In genomic region chr9:67041840-67042812, GRCm38 (mm10) we compare ENCODE assay signal across 8 mouse cellular contexts. TPM values are rescaled to one million over a fixed set of nuclear protein-coding genes. Genes with fewer than 3 reads are reported as not detected.
A peak's percentile ranks its signal among the peaks of the same experiment; 100 is the strongest.
DNase-seq lines count a peak whose midpoint lies in the region; ATAC-seq and TF ChIP-seq lines count a peak whose summit lies in the region.

No protein-coding gene starts in this region.

- H3K9ac ChIP-seq in CH12.LX (ENCODE audit: insufficient read depth, low read depth) = peak overlapping the region; percentile 40
- peak overlapping the region; percentile 96; the same call in 1 of the 2 replicates for H3K9ac ChIP-seq in forebrain, embryonic 14.5 days (ENCODE audit: low read length)
- H3K9ac ChIP-seq in liver, embryonic 13.5 days = peak overlapping the region; percentile 96

- DNase-seq in adrenal gland, adult 2 months = peak; percentile 28
- no peak for DNase-seq in adrenal gland, adult 18-20 months (ENCODE audit: low spot score in 2 of 2)
- no peak for DNase-seq in CH12.LX (ENCODE audit: extremely low read depth)
- no peak for DNase-seq in forebrain, embryonic 14.5 days (ENCODE audit: low spot score)
- DNase-seq in liver, embryonic 13.5 days = peak; percentile 34
- DNase-seq in layer of hippocampus, adult 9-11 months = no peak
- no peak for DNase-seq in spleen, adult 18-20 months
- no peak for DNase-seq in cerebellum, postnatal 25 days

- no peak for TF ChIP-seq POLR2A in CH12.LX (IDR thresholded peaks at IDR 0.05; ENCODE audit: low read depth, low read length)

- H3K9me3 ChIP-seq in CH12.LX (replicated peaks; ENCODE audit: low read length) = no peaks in the 10 kb centered on the region
- no peaks in the 10 kb centered on the region for H3K9me3 ChIP-seq in forebrain, embryonic 14.5 days (replicated peaks; ENCODE audit: control insufficient read depth, low read length)
- H3K9me3 ChIP-seq in liver, embryonic 13.5 days (replicated peaks) = no peaks in the 10 kb centered on the region

- no peak for ATAC-seq in forebrain, embryonic 14.5 days
- no peak for ATAC-seq in liver, embryonic 13.5 days (ENCODE audit: low read depth)

- TF ChIP-seq EP300 in CH12.LX (IDR thresholded peaks at IDR 0.05; ENCODE audit: low read length) = no peak

- peak overlapping the region; percentile 21 to 92 (median 74) for H3K4me3 ChIP-seq in CH12.LX (replicated peaks in 1 of 3; ENCODE audit: low read depth in 2 of 3, low read length in 2 of 3, poor library complexity in 1 of 3)
- H3K4me3 ChIP-seq in forebrain, embryonic 14.5 days (ENCODE audit: low read depth, low read length) = peak overlapping the region; percentile 82
- H3K4me3 ChIP-seq in liver, embryonic 13.5 days (replicated peaks) = peak overlapping the region; percentile 95

- whole genome bisulfite sequencing in forebrain, embryonic 14.5 days = 38% methylated on average over 14 of the region's 14 CpGs
- 21% methylated on average over 14 of the region's 14 CpGs for WGBS in liver, embryonic 13.5 days (ENCODE audit: insufficient replicate concordance)

- dilution Hi-C loops in CH12.LX (cut with MboI; ENCODE audit: extremely low pct_ligation_motif_present, extremely low pct_unique_long_range_greater_than_20kb, low sequenced_read_pairs) = no loop called here

- TF ChIP-seq CTCF in CH12.LX (conservative IDR thresholded peaks at IDR 0.05 in 1 of 2, IDR thresholded peaks at IDR 0.05 in 1 of 2; ENCODE audit: low read depth in 2 of 2, low read length in 2 of 2) = no peak

- peak overlapping the region; percentile 77 for H3K4me2 ChIP-seq in CH12.LX (ENCODE audit: insufficient read depth, low read depth, poor library complexity, severe bottlenecking)
- peak overlapping the region; percentile 59 for H3K4me2 ChIP-seq in forebrain, embryonic 14.5 days (ENCODE audit: low read length)
- H3K4me2 ChIP-seq in liver, embryonic 13.5 days = peak overlapping the region; percentile 78

- in situ Hi-C loops in CH12.LX (cut with MboI; ENCODE audit: low pct_ligation_motif_present, low pct_unique_long_range_greater_than_20kb, low sequenced_read_pairs) = loop anchor here (5.0 to 10.0 kb wide), 4 partner anchors 40 to 223 kb away; no protein-coding TSS in a partner anchor

- peaks cover 3 to 59% of the 10 kb centered on the region in 2 experiments; a peak in 2 of 4 replicates for H3K4me1 ChIP-seq in CH12.LX (ENCODE audit: control insufficient read depth in 1 of 2, insufficient read depth in 2 of 2)
- peaks cover 33% of the 10 kb centered on the region for H3K4me1 ChIP-seq in forebrain, embryonic 14.5 days (ENCODE audit: control insufficient read depth, insufficient read depth, low read length)
- H3K4me1 ChIP-seq in liver, embryonic 13.5 days (replicated peaks) = peaks cover 80% of the 10 kb centered on the region

- H3K79me2 ChIP-seq in CH12.LX (replicated peaks; ENCODE audit: control insufficient read depth, extremely low read depth, insufficient read depth, poor library complexity, severe bottlenecking) = peaks cover 2% of the 10 kb centered on the region; the same call in 1 of the 2 replicates

- H3K27ac ChIP-seq in CH12.LX (ENCODE audit: insufficient read depth, low read depth) = no peak overlapping the region
- H3K27ac ChIP-seq in forebrain, embryonic 14.5 days (ENCODE audit: low read depth, low read length) = no peak overlapping the region
- peak overlapping the region; percentile 99 for H3K27ac ChIP-seq in liver, embryonic 13.5 days

- no peak for TF ChIP-seq RAD21 in CH12.LX (IDR thresholded peaks at IDR 0.05; ENCODE audit: low read depth, low read length)

- peaks cover 0 to 25% of the 10 kb centered on the region in 2 experiments for H3K36me3 ChIP-seq in CH12.LX (replicated peaks in 1 of 2; ENCODE audit: control insufficient read depth in 1 of 2, insufficient read depth in 1 of 2, low read length in 1 of 2)
- no peaks in the 10 kb centered on the region for H3K36me3 ChIP-seq in forebrain, embryonic 14.5 days (ENCODE audit: control insufficient read depth, insufficient read depth, low read length)
- H3K36me3 ChIP-seq in liver, embryonic 13.5 days = peaks cover 11% of the 10 kb centered on the region

- no peaks in the 10 kb centered on the region for H3K27me3 ChIP-seq in CH12.LX (replicated peaks)
- H3K27me3 ChIP-seq in forebrain, embryonic 14.5 days (replicated peaks; ENCODE audit: control insufficient read depth, insufficient read depth, low read length) = peaks cover 7% of the 10 kb centered on the region; the same call in 1 of the 2 replicates
- H3K27me3 ChIP-seq in liver, embryonic 13.5 days = peaks cover 27% of the 10 kb centered on the region

TF ChIP-seq in CH12.LX, 34 proteins besides CTCF, POLR2A, EP300 and RAD21:
- TF ChIP-seq SMC3 (IDR thresholded peaks at IDR 0.05; ENCODE audit: low read depth, low read length) = no peak
- TF ChIP-seq MAX (IDR thresholded peaks at IDR 0.05; ENCODE audit: low read length) = 0 out of 2 replicates have a peak, but pooled peaks have one; percentile 20

RNA-seq across cellular contexts. Expression of gene Tpm1, which starts 7.1 kb away (rescaled TPM):
- total RNA-seq in adrenal gland, adult 2 months (2021) = 100 to 1,000 TPM; 144 to 271 TPM
- polyA plus RNA-seq in adrenal gland, adult 2 months (2012; rRNA removed) = 30.7 and 42.3 TPM in 2 replicates
- total RNA-seq in adrenal gland, adult 18-20 months (2021) = 100 to 1,000 TPM; 158 to 306 TPM
- total RNA-seq in CH12.LX (2012; rRNA removed) (34.6 and 34.9 TPM in 2 replicates), CH12.LX (2014; rRNA removed) (63.1 and 67.2 TPM in 2 replicates)
- 178 and 213 TPM in 2 replicates for polyA plus RNA-seq in CH12.LX (2012; ENCODE audit: insufficient read length, low read depth)
- polyA plus RNA-seq in forebrain, embryonic 14.5 days (2014; fragmentation: Nextera tagmentation; extraction: Ambion mirVana) = 104 and 126 TPM in 2 replicates
- 168 and 198 TPM in 2 replicates for polyA plus RNA-seq in liver, embryonic 13.5 days (2015; fragmentation: Nextera tagmentation; extraction: Ambion mirVana)

Comparison
In these comparisons a context has a peak if more than half of its experiments do, and no peak if none do; other contexts are left out.
1. DNase-seq: peak in adrenal gland, adult 2 months (single experiment) and liver, embryonic 13.5 days (single experiment); none in adrenal gland, adult 18-20 months (0 of 2), CH12.LX (single experiment), forebrain, embryonic 14.5 days (single experiment), layer of hippocampus, adult 9-11 months (single experiment), spleen, adult 18-20 months (0 of 2) and cerebellum, postnatal 25 days (0 of 2).
2. H3K9ac ChIP-seq: peak in every context shown above with its lines; median percentile 96 in forebrain, embryonic 14.5 days; 96 in liver, embryonic 13.5 days; 40 in CH12.LX.
3. Peak in every context shown above with its lines, with median percentiles within 50 percentile points of each other: H3K4me2 ChIP-seq and H3K4me3 ChIP-seq.